Mouse (Mus musculus): Measurements from ENCODE around the gene Stk17b. TPM values are rescaled to one million over a fixed set of nuclear protein-coding genes. Genes with fewer than 3 reads are reported as not detected.
"Not testable (repeated sequence)": the region's sequence is repeated elsewhere in the genome, so short reads cannot be mapped to it uniquely, and the experiment has no call there.

Gene Stk17b
- polyA plus RNA-seq, 1 experiment = 33.1 TPM

GRCm38 (mm10) chr1:53711069-53711468 is 74.0 kb downstream of the Stk17b start:
- WGBS = 82% methylated on average over 9 of the region's 9 CpGs
- H3K4me3 ChIP-seq (replicated peaks; ENCODE audit: control insufficient read depth, low read depth, low read length) = no peak overlapping the region
- no peak overlapping the region for H3K27ac ChIP-seq (ENCODE audit: control insufficient read depth, insufficient read depth, low read depth, low read length, poor library complexity)
- no peak for TF ChIP-seq CTCF (IDR thresholded peaks at IDR 0.05; ENCODE audit: control insufficient read depth, insufficient read depth, low read length)
- no peak for TF ChIP-seq POLR2A (IDR thresholded peaks at IDR 0.05; ENCODE audit: borderline replicate concordance, control insufficient read depth, low read depth, low read length)
- no peaks in the 10 kb centered on the region for H3K4me1 ChIP-seq (ENCODE audit: control insufficient read depth, insufficient read depth, low read length)

GRCm38 (mm10) chr1:53709602-53710001 is 75.4 kb downstream of the Stk17b start:
- 80% methylated on average over 5 of the region's 5 CpGs for WGBS

GRCm38 (mm10) chr1:53706431-53707361 is 78.3 kb downstream of the Stk17b start, which contains the start of gene Dnah7a:
Gene Dnah7a (minus strand): TSS chr1:53706784.
- TF ChIP-seq POLR2A (IDR thresholded peaks at IDR 0.05; ENCODE audit: borderline replicate concordance, control insufficient read depth, low read depth, low read length) (no peak), CTCF (IDR thresholded peaks at IDR 0.05; ENCODE audit: control insufficient read depth, insufficient read depth, low read length) (no peak)
- peak within 1 kb of the TSS; percentile 3 for H3K4me3 ChIP-seq (replicated peaks; ENCODE audit: control insufficient read depth, low read depth, low read length)
- H3K4me1 ChIP-seq (ENCODE audit: control insufficient read depth, insufficient read depth, low read length) = no peaks in the 10 kb centered on the region
- WGBS = 18% methylated on average over 42 of the region's 42 CpGs
- no peak within 1 kb of the TSS for H3K27ac ChIP-seq (ENCODE audit: control insufficient read depth, insufficient read depth, low read depth, low read length, poor library complexity)

More at GRCm38 (mm10) chr1:53709602-53710001, 75.4 kb downstream of the Stk17b start:
- not testable (repeated sequence) for H3K4me3 ChIP-seq (replicated peaks; ENCODE audit: control insufficient read depth, low read depth, low read length); H3K4me1 ChIP-seq (ENCODE audit: control insufficient read depth, insufficient read depth, low read length); H3K27ac ChIP-seq (ENCODE audit: control insufficient read depth, insufficient read depth, low read depth, low read length, poor library complexity)

Other genes with a start within 250 kb of the Stk17b start
- 0.25 TPM in 1 of 2 replicates, not detected in the other for gene Dnah7a, start 78.4 kb downstream of the Stk17b start, polyA plus RNA-seq (2011; ENCODE audit: insufficient read depth, insufficient read length, low replicate concordance, missing spikeins)